Mouse (Mus musculus) Muller cell, postnatal 12 days (primary cell): ENCODE measurements around the gene Cfap126.

Source experiments
- DNase-seq: peaks from one replicate; pipeline ENCODE4 v3.0.0-alpha.2; 2015; ENCODE audit errors: inconsistent ontology term

The Cfap126 gene

GRCm38 (mm10) chr1:171096110-171096964 lies 17.4 kb upstream of the Cfap126 start:
- no peak for DNase-seq

DNA sequence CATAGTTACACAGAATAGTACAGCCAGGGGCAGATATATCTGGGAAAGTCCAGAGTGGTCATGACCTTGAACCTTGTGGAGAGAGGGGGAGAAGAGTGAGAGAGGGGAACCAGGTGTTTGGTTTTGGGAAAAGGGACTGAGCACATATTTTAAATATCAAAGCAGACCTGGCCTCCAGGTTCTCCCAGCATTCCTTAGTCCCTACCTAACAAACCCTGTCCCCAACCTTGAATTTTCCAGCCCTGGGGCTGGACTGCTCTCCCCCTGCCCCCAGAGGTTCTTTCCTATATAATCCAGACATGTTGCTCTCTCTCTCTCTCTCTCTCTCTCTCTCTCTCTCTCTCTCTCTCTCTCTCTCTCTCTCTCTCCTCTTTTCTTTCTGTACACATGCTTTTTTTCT lies 16.6 kb upstream of the Cfap126 start:
- DNase-seq: no peak

DNA sequence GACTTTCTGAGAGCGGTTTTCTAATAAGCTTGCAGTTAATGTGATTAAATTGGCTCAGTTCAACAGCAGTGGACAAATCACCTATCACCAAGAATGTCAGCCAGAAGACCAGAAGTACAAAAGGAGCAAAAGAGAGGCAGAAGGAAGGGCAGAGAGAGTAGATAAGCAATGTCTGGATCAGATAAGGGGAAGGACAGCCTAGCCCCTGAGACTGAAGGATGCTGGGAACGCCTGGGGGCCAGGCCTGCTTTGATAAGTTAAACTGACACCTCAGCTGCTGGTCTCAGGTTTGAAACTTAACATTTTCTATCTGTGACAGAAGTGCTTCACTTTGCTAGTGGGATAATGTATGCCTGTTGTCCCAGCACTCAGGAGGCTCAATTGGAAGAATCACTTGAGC lies 16.1 kb upstream of the Cfap126 start:
- DNase-seq: no peak

DNA sequence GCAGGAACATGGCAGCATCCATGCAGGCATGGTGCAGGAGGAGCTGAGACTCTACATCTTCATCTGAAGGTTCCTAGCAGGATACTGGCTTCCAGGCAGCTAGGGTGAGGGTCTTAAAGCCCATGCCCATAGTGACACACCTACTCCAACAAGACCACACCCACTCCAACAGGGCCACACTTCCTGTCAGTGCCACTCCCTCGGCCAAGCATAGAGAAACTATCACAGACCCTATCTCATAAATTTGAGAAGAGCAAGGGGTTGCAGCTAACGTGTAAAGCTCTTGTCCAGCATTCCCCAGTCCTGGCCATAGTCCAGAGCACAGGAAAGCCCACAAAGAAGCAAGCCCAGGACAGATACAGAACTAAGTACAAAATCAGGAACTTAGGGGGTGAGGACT lies 12.7 kb upstream of the Cfap126 start:
- DNase-seq: no peak

- peak; percentile 89 for DNase-seq
Observed at GRCm38 (mm10) chr1:171101733-171102546, 11.8 kb upstream of the Cfap126 start.

- DNase-seq: peak; percentile 90
Observed at GRCm38 (mm10) chr1:171102547-171103177, 11.1 kb upstream of the Cfap126 start.

DNA sequence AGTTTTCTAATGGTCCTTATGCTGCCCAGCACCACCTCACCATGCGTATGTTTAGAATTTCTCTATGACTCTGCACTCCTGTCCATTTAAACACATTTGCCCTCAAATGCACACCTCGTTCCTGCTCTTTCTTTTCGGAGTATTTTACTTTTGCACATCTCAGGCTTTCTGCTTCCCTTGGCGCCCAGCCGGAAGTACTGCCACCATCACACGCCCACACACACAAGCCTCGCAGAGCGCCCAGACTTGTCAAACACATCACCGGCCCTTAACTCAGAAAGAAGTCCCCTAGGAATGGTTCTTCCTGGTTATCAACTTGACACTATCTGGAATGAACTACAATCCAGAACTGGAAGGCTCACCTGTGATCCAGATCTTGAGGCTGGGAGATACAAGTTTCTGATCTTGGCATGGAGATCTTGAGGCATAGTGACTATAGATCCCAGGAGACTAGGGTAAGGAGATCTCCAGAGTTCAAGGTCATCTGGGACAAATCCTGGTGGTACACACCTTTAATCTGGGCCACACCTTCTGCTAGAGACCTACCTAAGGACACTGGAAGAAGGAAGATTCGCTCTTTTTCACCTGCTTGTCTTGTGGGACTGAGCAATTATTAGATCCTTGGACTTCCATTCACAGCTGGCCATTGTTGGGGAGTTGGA lies 10.4 kb upstream of the Cfap126 start:
- DNase-seq: no peak

DNA sequence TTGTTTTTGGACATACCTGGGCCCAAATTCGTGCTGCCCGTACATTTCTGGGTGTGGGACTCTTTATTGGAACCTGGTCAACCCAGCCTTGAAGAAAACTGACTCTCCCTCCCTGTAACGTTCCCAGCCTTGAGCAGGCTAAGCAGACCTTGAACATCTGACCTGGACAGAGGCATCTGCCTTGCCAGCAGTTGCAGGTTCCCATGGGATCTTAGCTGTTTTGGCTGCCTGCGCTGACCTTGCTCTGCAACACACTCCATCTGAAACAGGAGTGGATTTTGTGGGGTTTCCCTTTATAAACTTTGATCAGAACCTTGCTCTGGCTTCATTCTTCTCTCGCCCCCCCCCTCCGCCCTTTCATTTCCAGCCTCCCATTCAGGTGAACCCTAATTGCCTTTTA lies 8.5 kb upstream of the Cfap126 start:
- no peak for DNase-seq

DNA sequence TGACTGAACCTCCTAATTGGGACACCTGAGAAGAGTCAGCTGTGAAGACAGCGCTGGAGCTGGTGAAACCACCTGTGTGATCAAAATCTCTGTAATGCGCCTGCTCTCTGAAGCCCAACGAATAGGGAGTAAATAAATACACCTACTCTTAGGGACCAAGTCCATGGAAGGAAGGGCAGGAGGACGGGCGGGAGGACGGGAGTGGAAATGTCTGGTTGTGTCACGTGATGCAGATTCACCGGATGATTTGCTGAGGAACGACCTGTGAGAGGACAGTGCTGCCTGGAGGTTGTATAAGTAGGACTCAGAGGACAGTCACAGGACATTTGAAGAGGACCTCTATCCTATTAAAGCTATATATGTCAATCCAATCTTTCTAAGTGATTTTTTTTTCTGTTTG lies 4.1 kb upstream of the Cfap126 start:
- DNase-seq: no peak

GRCm38 (mm10) chr1:171110659-171111019 lies 3.1 kb upstream of the Cfap126 start:
- no peak for DNase-seq

DNA sequence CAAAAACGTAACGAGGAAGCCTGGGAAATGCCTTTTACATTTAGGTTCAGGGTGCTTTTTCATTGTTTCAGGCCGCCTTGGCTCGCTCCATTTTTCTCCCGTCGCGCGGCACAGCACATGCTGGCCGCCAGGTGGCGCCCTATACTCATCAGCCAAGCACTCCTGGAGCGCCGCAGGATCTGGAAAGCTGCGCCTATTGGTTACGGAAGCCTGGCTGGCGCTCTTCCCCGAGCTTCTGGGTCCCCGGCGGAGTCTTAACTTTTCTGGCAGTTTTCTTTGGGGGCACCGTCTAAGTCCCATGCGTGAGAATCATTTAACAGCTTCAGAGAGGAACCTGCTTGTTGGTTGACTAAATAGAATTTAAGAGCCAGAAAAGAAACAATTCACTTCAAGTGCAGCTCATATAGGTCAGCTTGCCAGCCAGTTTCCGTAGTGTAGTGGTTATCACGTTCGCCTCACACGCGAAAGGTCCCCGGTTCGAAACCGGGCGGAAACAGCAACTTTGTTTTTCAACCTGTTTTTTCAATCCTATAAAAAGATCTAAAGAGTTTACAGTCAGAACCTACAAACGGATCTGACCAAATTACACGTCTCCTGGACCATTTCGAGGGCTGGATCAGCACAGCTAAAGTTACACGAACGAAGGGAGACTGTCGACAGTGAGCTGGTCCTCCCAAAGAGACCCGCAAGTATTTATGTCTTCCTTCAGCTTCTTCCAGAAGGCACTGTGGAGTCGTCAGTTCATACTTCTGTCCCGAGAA lies 2.5 kb upstream of the Cfap126 start:
- peak; percentile 93 for DNase-seq

- peak; percentile 60 for DNase-seq
Observed at GRCm38 (mm10) chr1:171111781-171112575, 1.7 kb upstream of the Cfap126 start.

- no peak for DNase-seq
Observed at GRCm38 (mm10) chr1:171112986-171113385, 732 bp upstream of the Cfap126 start.

- DNase-seq: no peak
Observed at GRCm38 (mm10) chr1:171116280-171116679, 2.6 kb downstream of the Cfap126 start.

GRCm38 (mm10) chr1:171118269-171118684 lies 4.6 kb downstream of the Cfap126 start:
- peak; percentile 76 for DNase-seq

GRCm38 (mm10) chr1:171118996-171119395 lies 5.3 kb downstream of the Cfap126 start:
- no peak for DNase-seq

- DNase-seq: no peak
Observed at GRCm38 (mm10) chr1:171119405-171119804, 5.7 kb downstream of the Cfap126 start.

GRCm38 (mm10) chr1:171120893-171121292 lies 7.2 kb downstream of the Cfap126 start:
- DNase-seq: no peak

DNA sequence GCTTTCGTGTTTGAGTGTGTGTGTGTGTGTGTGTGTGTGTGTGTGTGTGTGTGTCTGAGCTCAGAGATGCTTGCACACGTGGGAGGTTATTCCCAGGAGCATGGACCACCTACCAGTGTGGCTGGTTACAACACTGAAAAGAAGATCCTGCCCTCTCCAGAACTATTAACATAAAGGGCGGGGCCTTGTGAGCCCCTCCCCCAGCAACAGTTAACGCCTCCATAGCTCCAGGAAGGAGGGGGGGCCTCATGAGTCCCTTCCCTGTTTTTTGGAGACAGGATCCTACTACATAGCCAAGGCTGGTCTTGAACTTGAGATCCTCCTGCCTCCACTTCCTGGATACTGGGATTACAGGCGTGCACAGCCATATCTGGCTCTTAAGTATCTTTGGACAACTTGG lies 8.1 kb downstream of the Cfap126 start:
- DNase-seq: no peak

GRCm38 (mm10) chr1:171122932-171123331 lies 9.2 kb downstream of the Cfap126 start:
- no peak for DNase-seq
